Mouse (Mus musculus) limb, embryonic 13.5 days (tissue): ENCODE measurements around the gene Prune1. TPM values are rescaled to one million over a fixed set of nuclear protein-coding genes. Genes with fewer than 3 reads are reported as not detected.

Source experiments
- ATAC-seq: fragments of 200-750 bp; cut with Nextera tagmentation; 2 replicates; pipeline ENCODE4 v1.8.0; 2017; ENCODE audit warnings: low read depth, moderate number of reproducible peaks, moderate TSS enrichment; ENCODE audit not compliant: low FRiP score
- H3K27ac ChIP-seq: fragments of 300-500 bp; sonication (generic); 2 replicates; pipeline ENCODE4 v1.5.1; 2015; ENCODE audit warnings: inconsistent platforms, mild to moderate bottlenecking, moderate library complexity
- H3K27me3 ChIP-seq: fragments of 300-500 bp; sonication (generic); 2 replicates; pipeline ENCODE4 v1.6.1; 2015; ENCODE audit warnings: mild to moderate bottlenecking, inconsistent platforms
- H3K36me3 ChIP-seq: fragments of 300-500 bp; sonication (generic); 2 replicates; pipeline ENCODE4 v1.6.1; 2015; ENCODE audit warnings: inconsistent platforms, mild to moderate bottlenecking, moderate library complexity
- H3K4me1 ChIP-seq: fragments of 300-500 bp; sonication (generic); 2 replicates; pipeline ENCODE4 v1.6.1; 2015; ENCODE audit warnings: inconsistent platforms
- H3K4me2 ChIP-seq: fragments of 300-500 bp; sonication (generic); replicated peaks from 2 replicates; pipeline ENCODE4 v1.6.1; 2015; ENCODE audit warnings: inconsistent platforms, mild to moderate bottlenecking, moderate library complexity
- H3K4me3 ChIP-seq: fragments of 300-500 bp; sonication (generic); 2 replicates; pipeline ENCODE4 v1.5.1; 2015; ENCODE audit warnings: moderate library complexity, mild to moderate bottlenecking, inconsistent platforms
- H3K9ac ChIP-seq: fragments of 300-500 bp; sonication (generic); 2 replicates; pipeline ENCODE4 v1.6.1; 2015; ENCODE audit warnings: mild to moderate bottlenecking, inconsistent platforms
- H3K9me3 ChIP-seq: fragments of 300-500 bp; sonication (generic); 2 replicates; pipeline ENCODE4 v1.6.1; 2016; ENCODE audit warnings: inconsistent platforms
- WGBS: fragments of 180-500 bp; shearing (Covaris S2); methylation state at CpG from one replicate; pipeline ENCODE4 v1.1.7; 2015; 5-methylcytosine and 5-hydroxymethylcytosine counted together
- polyA plus RNA-seq: library from polyadenylated mRNA; unstranded; fragments of >200 nt; fragmentation: Nextera tagmentation; extraction: Ambion mirVana; gene quantifications from 2 replicates; pipeline ENCODE4 v1.2.1, GENCODE M21; 2015

The Prune1 gene
- polyA plus RNA-seq, 1 experiment from 2014 or later = 26.9 TPM

DNA sequence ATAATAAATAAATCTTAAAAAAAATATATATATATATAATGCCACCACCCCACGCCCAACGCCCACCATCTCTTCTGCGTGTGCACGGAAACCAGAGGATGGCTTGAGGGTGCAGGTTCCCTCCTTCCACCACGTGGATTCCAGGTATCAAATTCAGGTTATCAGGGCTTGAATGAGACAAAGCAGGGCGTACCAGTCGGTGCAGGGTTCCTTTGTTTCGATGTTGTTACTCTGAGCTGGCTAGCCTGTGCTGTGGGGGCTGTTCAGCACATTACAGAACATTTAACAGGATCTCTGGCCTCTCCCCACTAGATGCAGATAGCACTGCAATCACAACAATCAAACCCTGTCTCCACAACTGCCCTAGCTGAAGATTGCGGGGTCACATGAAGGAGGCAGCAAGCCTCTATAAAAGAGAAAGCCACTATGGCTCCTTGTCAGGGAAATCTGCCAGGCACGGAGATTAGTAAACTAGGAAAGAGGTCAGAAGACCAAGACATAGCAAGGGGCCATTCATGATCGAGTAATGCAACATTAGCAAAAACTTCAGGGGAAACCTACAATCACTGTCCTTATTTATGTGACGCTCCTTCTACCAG, 11.0 kb downstream of the Prune1 start:
- H3K36me3 ChIP-seq = peaks cover 46% of the 10 kb centered on the region
- no peaks in the 10 kb centered on the region for H3K27me3 ChIP-seq
- WGBS = 88% methylated on average over 12 of the region's 12 CpGs
- no peaks in the 10 kb centered on the region for H3K4me1 ChIP-seq
- H3K9ac ChIP-seq = no peak overlapping the region
- ATAC-seq = no peak
- H3K27ac ChIP-seq = no peak overlapping the region
- no peak overlapping the region for H3K4me3 ChIP-seq
- no peak overlapping the region for H3K4me2 ChIP-seq
- no peaks in the 10 kb centered on the region for H3K9me3 ChIP-seq

DNA sequence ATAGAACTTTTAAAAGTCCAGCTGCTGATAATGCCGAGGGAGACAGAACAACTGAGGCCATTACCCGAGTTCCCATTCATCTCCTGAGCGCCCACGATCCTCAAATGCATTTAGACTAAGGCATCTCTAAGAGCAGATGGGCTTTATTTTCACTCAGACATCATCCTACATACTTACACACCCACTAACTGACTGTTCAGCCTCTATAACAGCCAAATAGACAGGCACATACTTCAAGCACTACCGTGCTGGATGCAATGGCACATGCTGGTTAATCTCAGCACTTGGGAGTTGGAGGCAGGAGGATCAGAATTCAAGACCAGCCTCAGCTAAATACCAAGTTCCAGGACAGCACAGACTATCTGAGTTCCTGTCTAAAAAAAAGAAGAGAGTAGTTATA, 12.1 kb downstream of the Prune1 start:
- H3K4me3 ChIP-seq = no peak overlapping the region
- H3K4me2 ChIP-seq = no peak overlapping the region
- WGBS = 92% methylated on average over 5 of the region's 5 CpGs
- ATAC-seq = no peak
- no peaks in the 10 kb centered on the region for H3K4me1 ChIP-seq
- H3K36me3 ChIP-seq = peaks cover 53% of the 10 kb centered on the region
- H3K27me3 ChIP-seq = no peaks in the 10 kb centered on the region
- no peak overlapping the region for H3K27ac ChIP-seq
- no peaks in the 10 kb centered on the region for H3K9me3 ChIP-seq
- H3K9ac ChIP-seq = no peak overlapping the region

DNA sequence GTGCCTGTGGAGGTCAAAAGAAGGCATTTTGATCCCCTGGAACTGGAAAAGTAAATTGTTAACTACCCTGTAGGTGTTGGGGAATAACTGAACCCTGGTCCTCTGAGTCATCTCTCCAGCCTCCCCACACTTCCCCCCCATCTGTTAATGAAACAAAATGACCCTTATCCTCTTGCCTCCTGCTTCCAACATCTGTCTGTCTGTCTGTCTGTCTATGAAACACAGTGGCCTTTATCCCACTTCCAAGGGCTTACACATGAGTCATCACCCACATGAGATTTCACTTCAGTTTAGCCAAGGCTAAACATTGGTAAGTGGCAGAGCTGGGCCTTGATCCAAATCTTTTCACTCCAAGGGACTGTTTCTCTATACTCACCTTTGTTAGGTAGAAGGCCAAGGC, 14.0 kb downstream of the Prune1 start:
- no peak for ATAC-seq
- H3K9ac ChIP-seq = no peak overlapping the region
- H3K9me3 ChIP-seq = no peaks in the 10 kb centered on the region
- H3K36me3 ChIP-seq = peaks cover 66% of the 10 kb centered on the region
- H3K4me3 ChIP-seq = no peak overlapping the region
- no peak overlapping the region for H3K27ac ChIP-seq
- H3K4me1 ChIP-seq = no peaks in the 10 kb centered on the region
- no peak overlapping the region for H3K4me2 ChIP-seq
- H3K27me3 ChIP-seq = no peaks in the 10 kb centered on the region

DNA sequence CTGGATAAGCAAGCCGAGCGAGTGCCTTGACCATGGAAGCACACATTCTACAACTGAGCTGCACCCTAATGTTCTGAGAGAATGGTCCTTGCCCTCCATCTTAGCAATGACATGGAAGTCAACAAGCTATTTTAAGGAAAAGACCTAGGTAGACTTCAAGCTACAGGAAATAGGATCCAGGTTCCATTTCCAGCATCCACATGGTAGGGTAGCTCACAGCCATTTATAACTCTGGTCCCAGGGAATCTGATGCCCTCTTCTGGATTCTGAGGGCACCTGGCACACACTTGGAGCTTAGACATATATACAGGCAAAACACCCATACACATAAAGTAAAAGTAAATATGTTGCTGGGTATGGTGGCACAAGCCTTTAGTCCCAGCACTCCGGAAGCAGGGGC, 15.8 kb downstream of the Prune1 start:
- 95% methylated on average over 3 of the region's 3 CpGs for WGBS
- H3K36me3 ChIP-seq = peaks cover 78% of the 10 kb centered on the region

DNA sequence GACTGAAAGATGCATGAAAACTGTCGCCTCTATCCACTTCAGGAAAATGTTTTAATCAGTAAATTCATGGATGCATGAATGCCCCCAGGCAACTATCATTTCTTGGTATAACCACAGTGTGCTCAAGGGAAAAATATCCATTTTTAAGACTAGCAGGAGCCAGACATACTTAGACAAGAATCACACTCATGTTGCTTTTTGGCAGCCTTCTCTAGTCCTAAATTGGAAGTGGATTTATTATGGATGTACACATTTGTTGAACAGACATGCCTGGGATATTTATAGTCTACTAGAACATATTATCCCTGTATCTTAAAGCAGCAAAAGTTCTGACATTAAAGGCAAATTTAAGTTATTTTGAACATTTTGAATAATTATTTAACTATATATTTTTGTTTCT, 17.2 kb downstream of the Prune1 start:
- 88% methylated on average over 1 of the region's 1 CpGs for WGBS
- H3K9ac ChIP-seq = no peak overlapping the region
- H3K9me3 ChIP-seq = no peaks in the 10 kb centered on the region
- no peaks in the 10 kb centered on the region for H3K4me1 ChIP-seq
- H3K27ac ChIP-seq = no peak overlapping the region
- H3K4me2 ChIP-seq = no peak overlapping the region
- H3K4me3 ChIP-seq = no peak overlapping the region
- peaks cover 85% of the 10 kb centered on the region for H3K36me3 ChIP-seq
- no peak for ATAC-seq
- no peaks in the 10 kb centered on the region for H3K27me3 ChIP-seq

More for the DNA sequence above, 15.8 kb downstream of the Prune1 start:
- H3K4me3 ChIP-seq = no peak overlapping the region
- ATAC-seq = no peak
- H3K27me3 ChIP-seq = no peaks in the 10 kb centered on the region
- H3K4me2 ChIP-seq = no peak overlapping the region
- H3K9ac ChIP-seq = no peak overlapping the region
- H3K4me1 ChIP-seq = no peaks in the 10 kb centered on the region
- no peak overlapping the region for H3K27ac ChIP-seq
- H3K9me3 ChIP-seq = no peaks in the 10 kb centered on the region

DNA sequence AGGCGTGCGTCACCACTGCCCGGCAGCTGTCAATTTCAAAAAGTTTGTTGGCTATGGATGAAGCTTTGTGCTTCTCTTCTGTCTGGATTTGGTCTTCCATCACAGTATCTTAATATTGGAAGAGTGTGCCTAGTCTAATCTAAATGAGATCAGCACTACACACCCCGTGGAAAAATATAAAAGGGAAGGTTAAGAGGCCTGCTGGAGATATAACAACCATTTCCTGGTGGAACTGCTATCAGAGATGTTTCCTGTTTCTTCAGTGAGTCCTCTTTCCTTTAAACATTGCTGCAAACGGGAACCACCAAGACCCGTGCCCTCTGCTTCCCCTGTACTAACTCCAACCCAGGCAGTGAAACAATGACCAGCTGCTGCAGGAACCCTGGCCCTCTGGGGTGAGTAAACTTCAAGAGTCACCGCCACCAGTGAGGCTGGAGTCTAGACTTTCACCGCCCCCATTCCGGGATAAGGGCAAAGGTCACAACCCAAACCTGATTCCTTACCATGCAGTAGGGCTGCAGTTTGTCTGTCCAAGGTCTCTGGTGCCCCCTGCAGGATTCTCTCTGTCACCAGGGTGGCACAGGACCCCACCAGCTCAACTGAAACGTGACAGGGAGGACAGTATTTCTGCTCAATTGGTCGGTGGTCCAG, 18.7 kb downstream of the Prune1 start:
- Histone ChIP-seq H3K27ac (no peak overlapping the region), H3K9ac (no peak overlapping the region), H3K4me1 (no peaks in the 10 kb centered on the region), H3K9me3 (no peaks in the 10 kb centered on the region), H3K4me2 (no peak overlapping the region), H3K36me3 (peaks cover 85% of the 10 kb centered on the region), H3K4me3 (no peak overlapping the region), H3K27me3 (no peaks in the 10 kb centered on the region)
- WGBS = 47% methylated on average over 11 of the region's 11 CpGs
- ATAC-seq = no peak

DNA sequence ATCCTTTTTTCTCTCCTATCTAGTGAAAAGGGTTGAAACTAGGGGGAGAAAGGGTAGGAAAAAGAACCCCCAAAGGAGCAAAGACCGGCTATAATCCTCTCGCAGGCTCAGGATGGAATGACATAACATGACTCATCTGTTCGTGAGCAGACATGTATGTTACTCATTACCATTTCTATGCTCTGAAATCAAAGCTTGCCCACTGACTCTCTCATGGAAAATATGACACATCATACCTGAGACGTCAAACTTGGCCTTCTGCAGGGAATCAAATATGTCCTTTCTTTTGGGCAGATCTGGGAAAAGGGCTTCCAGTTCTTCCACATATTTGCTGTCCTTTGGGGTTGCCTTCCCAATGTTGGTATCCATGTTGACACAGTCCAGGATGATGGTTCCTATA, 19.9 kb downstream of the Prune1 start:
- Histone ChIP-seq H3K4me2 (no peak overlapping the region), H3K9me3 (no peaks in the 10 kb centered on the region), H3K27me3 (no peaks in the 10 kb centered on the region), H3K4me1 (no peaks in the 10 kb centered on the region), H3K27ac (no peak overlapping the region), H3K9ac (no peak overlapping the region), H3K4me3 (no peak overlapping the region), H3K36me3 (peaks cover 85% of the 10 kb centered on the region)
- ATAC-seq = no peak
- 90% methylated on average over 4 of the region's 4 CpGs for WGBS

DNA sequence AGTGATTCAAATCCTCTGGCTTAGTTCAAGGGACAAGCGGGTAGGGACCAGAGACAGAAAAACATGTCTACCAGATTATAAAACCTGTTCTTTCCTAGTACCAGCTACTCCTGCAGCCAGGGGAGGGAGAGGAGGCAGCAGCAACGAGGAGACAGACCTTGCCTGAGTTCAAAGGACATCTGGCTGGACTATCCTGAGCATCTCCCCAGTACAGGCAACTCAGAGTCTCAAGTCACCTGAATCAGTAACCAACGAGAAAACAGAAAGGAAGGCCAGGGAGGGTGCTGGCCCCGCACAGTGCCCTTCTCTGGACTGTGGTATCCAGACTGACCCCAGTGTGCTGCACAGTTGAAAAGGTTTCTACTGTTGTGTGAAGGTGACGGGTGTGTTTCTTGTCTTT, 24.9 kb downstream of the Prune1 start:
- WGBS = 79% methylated on average over 5 of the region's 5 CpGs
- no peak for ATAC-seq
- Histone ChIP-seq H3K36me3 (peaks cover 91% of the 10 kb centered on the region), H3K27ac (no peak overlapping the region), H3K9ac (no peak overlapping the region), H3K9me3 (no peaks in the 10 kb centered on the region), H3K4me3 (no peak overlapping the region), H3K4me2 (no peak overlapping the region), H3K27me3 (no peaks in the 10 kb centered on the region), H3K4me1 (no peaks in the 10 kb centered on the region)

DNA sequence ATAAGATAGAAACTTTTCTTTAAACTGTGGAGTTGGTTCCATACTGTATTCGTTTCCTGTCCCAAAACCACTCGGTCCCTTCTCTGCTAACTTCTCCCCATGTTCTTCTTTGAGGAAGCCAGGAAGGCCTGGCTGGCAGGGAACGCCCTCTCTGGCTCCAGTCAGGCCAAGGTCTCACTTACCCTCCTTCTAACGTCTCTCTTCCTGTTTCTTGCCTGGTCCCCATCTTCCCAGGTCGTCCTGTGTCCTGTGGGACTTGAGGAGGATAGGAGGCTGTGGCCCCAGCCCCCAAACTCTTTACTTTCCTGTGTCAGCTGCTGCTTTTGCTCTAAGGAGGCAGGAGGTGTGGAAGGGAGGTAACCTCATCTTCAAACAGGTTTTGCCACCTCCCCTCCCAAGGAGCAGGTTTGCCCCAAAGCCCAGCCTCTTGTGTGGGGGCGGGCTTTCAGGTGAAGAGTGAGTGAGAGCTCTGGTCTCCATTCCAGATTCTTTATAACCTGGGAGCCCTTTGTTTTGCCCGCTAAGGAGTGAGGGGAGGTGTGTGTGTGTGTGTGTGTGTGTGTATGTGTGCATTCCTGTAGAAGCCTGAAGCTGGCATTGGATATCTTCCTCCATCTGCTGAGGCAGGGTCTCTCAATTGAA, 31.0 kb downstream of the Prune1 start, which contains the start of gene Bnipl:
Gene Bnipl (minus strand): TSS at position 411 of the 642 bp plus-strand sequence.
- Histone ChIP-seq H3K27me3 (no peaks in the 10 kb centered on the region), H3K36me3 (peaks cover 45% of the 10 kb centered on the region), H3K27ac (no peak within 1 kb of the TSS), H3K9me3 (no peaks in the 10 kb centered on the region), H3K4me1 (0 out of 2 replicates have a peak, but pooled peaks cover 7% of the 10 kb centered on the region), H3K4me2 (0 out of 2 replicates have a peak within 1 kb of the TSS, but pooled peaks have one; percentile 12), H3K9ac (no peak within 1 kb of the TSS), H3K4me3 (no peak within 1 kb of the TSS)
- 46% methylated on average over 7 of the region's 7 CpGs for WGBS
- ATAC-seq = 0 out of 2 replicates have a peak, but pooled peaks have one; percentile 36

DNA sequence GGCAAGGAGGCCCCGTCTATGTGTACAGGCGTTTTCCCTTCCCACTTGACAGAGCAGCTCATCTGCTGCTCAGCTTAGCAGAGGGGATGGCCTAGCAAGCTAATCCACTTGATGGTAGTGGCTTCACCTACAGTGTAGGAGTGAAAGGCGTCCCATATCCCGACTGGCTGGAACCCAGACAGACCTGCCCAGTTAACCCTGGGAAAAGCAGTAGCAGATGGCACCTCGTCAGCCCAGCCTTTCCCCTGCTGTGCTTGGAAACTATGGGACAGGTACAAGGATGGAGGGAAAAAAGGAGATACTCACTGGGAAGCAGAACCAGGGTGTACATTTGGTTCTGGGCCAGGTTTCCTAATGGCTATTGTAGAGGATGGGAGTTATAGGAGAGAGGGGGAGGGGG, 31.5 kb downstream of the Prune1 start:
- peaks cover 42% of the 10 kb centered on the region for H3K36me3 ChIP-seq
- H3K4me2 ChIP-seq = no peak overlapping the region
- no peak for ATAC-seq
- H3K27ac ChIP-seq = no peak overlapping the region
- no peaks in the 10 kb centered on the region for H3K27me3 ChIP-seq
- H3K9ac ChIP-seq = no peak overlapping the region
- H3K9me3 ChIP-seq = no peaks in the 10 kb centered on the region
- 67% methylated on average over 5 of the region's 5 CpGs for WGBS
- 0 out of 2 replicates have a peak, but pooled peaks cover 7% of the 10 kb centered on the region for H3K4me1 ChIP-seq
- H3K4me3 ChIP-seq = no peak overlapping the region

DNA sequence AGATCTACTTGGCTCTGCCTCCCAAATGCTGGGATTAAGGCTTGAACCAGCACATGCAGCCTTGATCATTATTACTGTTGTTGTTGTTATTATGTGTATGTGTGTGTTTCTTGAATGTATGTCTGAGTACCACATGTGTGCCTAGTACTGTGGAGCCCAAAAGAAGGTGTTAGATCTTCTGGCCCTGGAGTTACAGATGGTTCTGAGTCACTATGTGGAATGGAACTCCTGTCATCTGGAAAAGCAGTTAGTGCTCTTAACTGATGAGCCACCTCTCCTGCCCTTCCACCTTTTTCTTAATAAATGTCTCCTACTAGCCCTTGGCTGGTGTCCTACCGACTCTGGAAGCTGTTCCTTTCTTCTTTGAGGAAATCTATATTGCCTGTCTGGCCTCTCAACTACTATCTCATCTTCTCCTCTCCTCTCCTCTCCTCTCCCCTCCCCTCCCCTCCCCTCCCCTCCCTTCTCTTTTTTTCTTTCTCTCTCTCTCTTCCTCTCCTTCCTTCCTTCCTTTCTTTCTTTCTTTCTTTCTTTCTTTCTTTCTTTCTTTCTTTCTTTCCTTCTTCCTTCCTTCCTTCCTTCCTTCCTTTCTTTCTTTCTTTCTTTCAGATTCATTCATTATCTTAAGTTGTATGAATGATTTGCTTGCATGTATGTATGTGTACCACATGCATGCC, 34.1 kb downstream of the Prune1 start:
- no peaks in the 10 kb centered on the region for H3K9me3 ChIP-seq
- H3K27me3 ChIP-seq = no peaks in the 10 kb centered on the region
- 0 out of 2 replicates have a peak, but pooled peaks cover 7% of the 10 kb centered on the region for H3K4me1 ChIP-seq
- ATAC-seq = no peak
- H3K4me3 ChIP-seq = no peak overlapping the region
- H3K9ac ChIP-seq = no peak overlapping the region
- no peak overlapping the region for H3K27ac ChIP-seq
- WGBS = 78% methylated on average over 1 of the region's 1 CpGs
- no peak overlapping the region for H3K4me2 ChIP-seq
- peaks cover 21% of the 10 kb centered on the region for H3K36me3 ChIP-seq
